Mouse (Mus musculus): ENCODE measurements around the gene Col23a1.

GRCm38 (mm10) chr11:51263286-51263831 is 26.4 kb upstream of the Col23a1 start:
- no peak for TF ChIP-seq CTCF (IDR thresholded peaks at IDR 0.05; ENCODE audit: extremely low read depth, insufficient read length, insufficient replicate concordance, low read depth, low read length)
- TF ChIP-seq POLR2A (IDR thresholded peaks at IDR 0.05; ENCODE audit: low read depth, low read length), result no peak; the same call in 1 of the 2 replicates
